Mouse (Mus musculus) liver, postnatal 0 days (tissue): Measurements from ENCODE around the gene Nfkbiz. TPM values are rescaled to one million over a fixed set of nuclear protein-coding genes. Genes with fewer than 3 reads are reported as not detected.

Source experiments
- ATAC-seq: fragments of 200-750 bp; cut with Nextera tagmentation; 2 replicates; pipeline ENCODE4 v1.8.0; 2017; ENCODE audit warnings: mild to moderate bottlenecking, moderate library complexity
- DNase-seq: peaks from one replicate; pipeline ENCODE4 v3.0.0-alpha.2; 2016
- H3K27ac ChIP-seq: fragments of 300-500 bp; sonication (generic); 2 replicates; pipeline ENCODE4 v1.5.1; 2014; ENCODE audit warnings: antibody characterized with exemption, moderate library complexity, mild to moderate bottlenecking, low read depth
- H3K27me3 ChIP-seq: fragments of 300-500 bp; sonication (generic); 2 replicates; pipeline ENCODE4 v1.6.1; 2014; ENCODE audit warnings: low read length, control low read depth, mixed read lengths; ENCODE audit not compliant: insufficient read depth
- H3K36me3 ChIP-seq: fragments of 300-500 bp; sonication (generic); replicated peaks from 2 replicates; pipeline ENCODE4 v1.6.1; 2014; ENCODE audit warnings: mild to moderate bottlenecking, control low read depth, low read length, moderate library complexity, mixed read lengths; ENCODE audit not compliant: insufficient read depth
- H3K4me1 ChIP-seq: fragments of 300-500 bp; sonication (generic); 2 replicates; pipeline ENCODE4 v1.6.1; 2014; ENCODE audit warnings: antibody characterized with exemption, mild to moderate bottlenecking, control low read depth; ENCODE audit not compliant: insufficient read depth
- H3K4me2 ChIP-seq: fragments of 300-500 bp; sonication (generic); 2 replicates; pipeline ENCODE4 v1.6.1; 2014; ENCODE audit warnings: low read depth, mild to moderate bottlenecking, low read length, moderate library complexity, mixed read lengths
- H3K4me3 ChIP-seq: fragments of 300-500 bp; sonication (generic); 2 replicates; pipeline ENCODE4 v1.5.1; 2014; ENCODE audit warnings: low read depth, low read length
- H3K9ac ChIP-seq: fragments of 300-500 bp; sonication (generic); replicated peaks from 2 replicates; pipeline ENCODE4 v1.6.1; 2014; ENCODE audit warnings: mild to moderate bottlenecking, moderate library complexity
- H3K9me3 ChIP-seq: fragments of 300-500 bp; sonication (generic); 2 replicates; pipeline ENCODE4 v1.6.1; 2016; ENCODE audit warnings: mild to moderate bottlenecking, control low read depth, low read length, mixed read lengths
- CTCF ChIP-seq: sonication (generic); IDR thresholded peaks from 2 replicates; pipeline ENCODE4 v1.5.1; 2016; ENCODE audit warnings: antibody characterized with exemption, low read depth
- EP300 ChIP-seq: IDR thresholded peaks from 2 replicates; pipeline ENCODE4 v1.6.1; 2016; ENCODE audit warnings: antibody characterized with exemption, low read depth, mild to moderate bottlenecking
- WGBS: fragments of 180-500 bp; shearing (Covaris S2); extraction: QIAGEN DNeasy Blood & Tissue Kit; methylation state at CpG from one replicate; pipeline ENCODE4 v1.1.7; 2014; ENCODE audit not compliant: insufficient replicate concordance; 5-methylcytosine and 5-hydroxymethylcytosine counted together
- polyA plus RNA-seq: library from polyadenylated mRNA; unstranded; fragments of >200 nt; fragmentation: Nextera tagmentation; extraction: Ambion mirVana; gene quantifications from 2 replicates; pipeline ENCODE4 v1.2.1, GENCODE M21; 2015

The Nfkbiz gene
- polyA plus RNA-seq, 1 experiment from 2014 or later: 3.2 TPM

DNA sequence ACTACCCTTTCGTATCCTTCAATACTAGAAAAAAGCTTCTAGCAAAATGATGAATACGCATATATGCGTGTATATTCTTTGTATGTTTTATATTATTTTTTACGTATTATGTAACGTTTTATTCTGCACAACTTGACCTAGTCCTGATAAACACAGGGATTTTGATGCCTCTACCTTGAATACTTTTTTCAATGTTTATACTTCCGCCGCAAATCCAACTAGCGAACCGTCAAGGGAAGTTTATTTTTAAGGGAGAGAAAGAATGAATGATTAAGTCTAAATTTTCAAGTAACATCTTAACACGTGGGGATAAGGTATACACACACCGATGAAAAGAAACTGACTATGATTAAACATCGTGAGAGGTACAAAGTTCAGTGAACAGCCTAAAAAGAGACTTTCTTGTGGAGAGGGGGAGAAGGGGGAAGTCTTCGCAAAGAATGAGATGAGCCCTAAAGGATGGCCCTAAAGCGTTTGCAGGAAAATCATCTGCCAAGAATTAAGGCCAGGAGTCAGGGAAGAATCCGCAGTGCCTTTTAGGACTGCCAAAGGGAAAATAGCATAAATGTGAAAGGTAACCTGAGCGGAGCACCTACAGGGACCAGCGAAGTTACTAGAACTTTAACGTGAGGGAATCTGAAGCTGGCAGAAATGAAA is 15.8 kb downstream of the Nfkbiz start:
- Histone ChIP-seq H3K4me1 (peaks cover 7% of the 10 kb centered on the region; the same call in 1 of the 2 replicates), H3K27me3 (no peaks in the 10 kb centered on the region), H3K9ac (peak overlapping the region; percentile 91), H3K4me2 (peak overlapping the region; percentile 78), H3K27ac (peak overlapping the region; percentile 99), H3K4me3 (peak overlapping the region; percentile 85), H3K36me3 (peaks cover 11% of the 10 kb centered on the region), H3K9me3 (no peaks in the 10 kb centered on the region)
- ATAC-seq (no peak), DNase-seq (no peak)
- 45% methylated on average over 18 of the region's 18 CpGs for WGBS
- TF ChIP-seq CTCF: no peak
- TF ChIP-seq EP300: no peak

GRCm38 (mm10) chr16:55821997-55822740 is 16.5 kb downstream of the Nfkbiz start:
- WGBS: 4% methylated on average over 61 of the region's 67 CpGs
- TF ChIP-seq EP300 (peak; percentile 66), CTCF (no peak)
- Histone ChIP-seq H3K4me2 (peak overlapping the region; percentile 78), H3K27me3 (no peaks in the 10 kb centered on the region), H3K36me3 (peaks cover 15% of the 10 kb centered on the region), H3K4me1 (peaks cover 7% of the 10 kb centered on the region; the same call in 1 of the 2 replicates), H3K9ac (peak overlapping the region; percentile 91), H3K9me3 (no peaks in the 10 kb centered on the region), H3K27ac (peak overlapping the region; percentile 99), H3K4me3 (peak overlapping the region; percentile 85)
- ATAC-seq (peak; percentile 92), DNase-seq (peak; percentile 93)

- H3K9ac ChIP-seq: peak overlapping the region; percentile 91
- DNase-seq (no peak), ATAC-seq (peak; percentile 7; the same call in 1 of the 2 replicates)
- peak overlapping the region; percentile 85 for H3K4me3 ChIP-seq
- peaks cover 7% of the 10 kb centered on the region; the same call in 1 of the 2 replicates for H3K4me1 ChIP-seq
- H3K9me3 ChIP-seq: no peaks in the 10 kb centered on the region
- no peak for TF ChIP-seq CTCF
- no peak for TF ChIP-seq EP300
- no peaks in the 10 kb centered on the region for H3K27me3 ChIP-seq
- peak overlapping the region; percentile 99 for H3K27ac ChIP-seq
- H3K36me3 ChIP-seq: peaks cover 19% of the 10 kb centered on the region
- peak overlapping the region; percentile 78 for H3K4me2 ChIP-seq
- under 1% methylated on average over 35 of the region's 40 CpGs for WGBS
Observed at GRCm38 (mm10) chr16:55821571-55821981, 17.1 kb downstream of the Nfkbiz start.

DNA sequence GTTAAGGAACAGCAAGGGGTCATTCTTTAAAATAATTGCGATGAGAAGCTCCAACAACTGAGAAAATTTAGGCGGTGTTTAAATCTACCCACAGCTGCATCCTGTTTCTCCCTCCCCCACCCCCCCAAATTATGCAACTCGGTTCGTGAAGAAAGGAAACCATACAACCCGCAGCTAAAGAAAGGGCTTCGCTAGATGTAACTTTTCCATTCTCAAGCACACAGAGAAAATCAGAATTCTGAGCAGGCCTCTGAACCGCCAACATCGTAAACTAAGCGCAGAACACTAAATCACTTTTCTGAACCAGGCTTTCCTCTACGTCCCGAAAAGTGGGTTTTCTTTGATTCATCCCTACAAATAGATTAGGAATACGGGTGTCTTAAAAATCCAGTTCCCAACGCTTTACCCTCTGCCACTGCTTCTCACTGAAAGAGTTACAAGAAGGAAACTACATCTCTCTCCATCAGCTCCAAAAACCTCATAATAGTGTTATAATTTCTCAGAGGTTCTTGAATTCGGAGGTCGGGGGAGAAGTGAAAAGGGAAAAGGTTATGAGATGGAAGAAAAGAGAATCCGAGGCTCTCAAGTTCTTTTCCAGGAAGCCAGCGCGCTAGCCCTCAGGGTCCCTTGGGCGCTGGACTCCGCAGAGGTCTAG is 17.7 kb downstream of the Nfkbiz start:
- H3K4me3 ChIP-seq: peak overlapping the region; percentile 85
- TF ChIP-seq EP300 (no peak), CTCF (no peak)
- H3K27ac ChIP-seq: peak overlapping the region; percentile 99
- DNase-seq: peak; percentile 52
- peak overlapping the region; percentile 78 for H3K4me2 ChIP-seq
- peak overlapping the region; percentile 91 for H3K9ac ChIP-seq
- no peaks in the 10 kb centered on the region for H3K9me3 ChIP-seq
- 1% methylated on average over 20 of the region's 20 CpGs for WGBS
- no peaks in the 10 kb centered on the region for H3K27me3 ChIP-seq
- peaks cover 24% of the 10 kb centered on the region for H3K36me3 ChIP-seq
- ATAC-seq: no peak
- H3K4me1 ChIP-seq: peaks cover 7% of the 10 kb centered on the region; the same call in 1 of the 2 replicates

- H3K27ac ChIP-seq: peak overlapping the region; percentile 99
- H3K9me3 ChIP-seq: no peaks in the 10 kb centered on the region
- DNase-seq (no peak), ATAC-seq (no peak)
- H3K4me3 ChIP-seq: peak overlapping the region; percentile 85
- no peaks in the 10 kb centered on the region for H3K27me3 ChIP-seq
- H3K9ac ChIP-seq: peak overlapping the region; percentile 91
- H3K36me3 ChIP-seq: peaks cover 31% of the 10 kb centered on the region
- TF ChIP-seq EP300 (no peak), CTCF (no peak)
- WGBS: 18% methylated on average over 13 of the region's 13 CpGs
- peak overlapping the region; percentile 78 for H3K4me2 ChIP-seq
- peaks cover 7% of the 10 kb centered on the region; the same call in 1 of the 2 replicates for H3K4me1 ChIP-seq
Observed at GRCm38 (mm10) chr16:55820161-55820915, 18.4 kb downstream of the Nfkbiz start.
